Mouse (Mus musculus) G1E (cell line): ENCODE measurements at regions not wholly inside any gene's neighbourhood (a gene's known extent, or its start where the extent isn't known, plus 50 kb on each side); places are given as distances from the start of the nearest gene placed in this dataset.

ENCODE experiments used
- CTCF ChIP-seq: IDR thresholded peaks from 2 replicates; pipeline ENCODE4 v1.5.1; 2012; ENCODE audit warnings: low read depth, low read length, inconsistent platforms, mixed read lengths
- GATA1 ChIP-seq: IDR thresholded peaks from 2 replicates; pipeline ENCODE4 v1.6.1; 2012; ENCODE audit warnings: borderline replicate concordance, low read length, inconsistent platforms, mixed read lengths
- GATA2 ChIP-seq: IDR thresholded peaks from 2 replicates; pipeline ENCODE4 v1.6.1; 2012; ENCODE audit warnings: low read depth, low read length, inconsistent platforms, borderline replicate concordance
- POLR2AphosphoS5 ChIP-seq: IDR thresholded peaks from 2 replicates; pipeline ENCODE4 v1.6.1; 2012; ENCODE audit warnings: low read depth, low read length, inconsistent platforms; ENCODE audit not compliant: insufficient replicate concordance
- TAL1 ChIP-seq: conservative IDR thresholded peaks from 2 replicates; pipeline ENCODE4 v1.6.1; 2012; ENCODE audit warnings: low read depth, low read length, inconsistent platforms, mixed read lengths

DNA sequence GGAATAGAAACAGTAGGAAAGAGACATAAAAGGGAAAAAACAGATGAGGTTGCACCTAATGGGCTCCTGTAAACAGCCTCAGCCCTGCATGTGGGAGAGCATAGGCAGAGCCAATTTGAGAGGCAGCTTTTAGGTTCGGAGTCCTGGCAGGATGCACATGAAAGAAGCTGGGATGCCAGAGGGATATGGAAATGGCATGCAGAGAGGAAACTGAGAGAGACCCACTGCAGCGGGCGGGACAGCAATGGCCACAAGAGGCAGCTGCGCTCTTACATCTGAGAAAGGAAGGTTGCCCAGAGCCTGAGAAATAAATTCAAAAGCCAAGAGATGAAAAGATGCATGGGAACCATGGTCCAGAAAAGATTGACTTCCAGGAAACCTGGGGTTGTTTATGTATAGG is 340.5 kb upstream of the Kdm8 start:
- TF ChIP-seq CTCF (no peak), POLR2AphosphoS5 (no peak), TAL1 (no peak), GATA2 (no peak), GATA1 (no peak)
